Mouse (Mus musculus) B cell, adult 2 months (primary cell): ENCODE results near the gene Zdhhc21.

Source experiments
- DNase-seq, 2 experiments: peaks; one replicate each; pipeline ENCODE4 v3.0.0; 2022

The Zdhhc21 gene

GRCm38 (mm10) chr4:82863316-82863715 lies 3.6 kb upstream of the Zdhhc21 start:
- no peak for DNase-seq

GRCm38 (mm10) chr4:82861451-82861850 lies 1.7 kb upstream of the Zdhhc21 start:
- no peak for DNase-seq

GRCm38 (mm10) chr4:82860566-82860965 lies 808 bp upstream of the Zdhhc21 start:
- no peak for DNase-seq

GRCm38 (mm10) chr4:82858431-82859010 lies 1.2 kb downstream of the Zdhhc21 start:
- DNase-seq: peak in 1 of 2 experiments; percentile 1

- DNase-seq: no peak
These were observed 2.8 kb downstream of the Zdhhc21 start for GRCm38 (mm10) chr4:82856986-82857385.

- no peak for DNase-seq
These were observed 5.9 kb downstream of the Zdhhc21 start for GRCm38 (mm10) chr4:82853809-82854208.

- no peak for DNase-seq
These were observed 11.1 kb downstream of the Zdhhc21 start for GRCm38 (mm10) chr4:82848552-82849234.

- DNase-seq: no peak
These were observed 22.1 kb downstream of the Zdhhc21 start for GRCm38 (mm10) chr4:82837526-82838240.

- DNase-seq: no peak
These were observed 28.6 kb downstream of the Zdhhc21 start for GRCm38 (mm10) chr4:82831155-82831554.

- DNase-seq: no peak
These were observed 30.3 kb downstream of the Zdhhc21 start for GRCm38 (mm10) chr4:82829429-82829828.

- no peak for DNase-seq
These were observed 32.8 kb downstream of the Zdhhc21 start for GRCm38 (mm10) chr4:82827001-82827400.

- DNase-seq: no peak
These were observed 41.9 kb downstream of the Zdhhc21 start for GRCm38 (mm10) chr4:82817833-82818232.

GRCm38 (mm10) chr4:82816351-82816750 lies 43.4 kb downstream of the Zdhhc21 start:
- no peak for DNase-seq

- DNase-seq: no peak
These were observed 44.5 kb downstream of the Zdhhc21 start for GRCm38 (mm10) chr4:82815296-82815695.

GRCm38 (mm10) chr4:82813356-82813755 lies 46.4 kb downstream of the Zdhhc21 start:
- DNase-seq: no peak

GRCm38 (mm10) chr4:82807811-82808210 lies 51.9 kb downstream of the Zdhhc21 start:
- DNase-seq: no peak

- no peak for DNase-seq
These were observed 53.5 kb downstream of the Zdhhc21 start for GRCm38 (mm10) chr4:82806176-82806757.

GRCm38 (mm10) chr4:82804019-82804418 lies 55.7 kb downstream of the Zdhhc21 start:
- no peak for DNase-seq

GRCm38 (mm10) chr4:82793608-82794007 lies 66.2 kb downstream of the Zdhhc21 start:
- DNase-seq: no peak

- DNase-seq: no peak
These were observed 66.7 kb downstream of the Zdhhc21 start for GRCm38 (mm10) chr4:82792906-82793580.

- no peak for DNase-seq
These were observed 94.1 kb downstream of the Zdhhc21 start for GRCm38 (mm10) chr4:82765513-82766216.

- no peak for DNase-seq
These were observed 96.2 kb downstream of the Zdhhc21 start for GRCm38 (mm10) chr4:82763586-82763985.
